Mouse (Mus musculus) CH12.LX (cell line): ENCODE measurements at regions not wholly inside any gene's neighbourhood (a gene's known extent, or its start where the extent isn't known, plus 50 kb on each side); places are given as distances from the start of the nearest gene placed in this dataset.

Experiments
- DNase-seq: peaks from one replicate; pipeline ENCODE4 v3.0.0-alpha.2; 2013; ENCODE audit errors: extremely low read depth
- H3K27ac ChIP-seq: 2 replicates; pipeline ENCODE4 v1.5.1; 2012; ENCODE audit warnings: low read depth, mild to moderate bottlenecking, control low read depth, moderate library complexity; ENCODE audit not compliant: insufficient read depth
- H3K27me3 ChIP-seq: replicated peaks from 2 replicates; pipeline ENCODE3; 2012; ENCODE audit warnings: inconsistent platforms
- H3K36me3 ChIP-seq, 2 experiments: replicated peaks in 1 of 2; 2 replicates each; pipeline versions ENCODE3 to v1.6.1; 2012; ENCODE audit warnings: inconsistent platforms in 1 of 2, low read length in 1 of 2, mild to moderate bottlenecking in 1 of 2, mixed read lengths in 1 of 2, moderate library complexity in 1 of 2; ENCODE audit not compliant: control insufficient read depth in 1 of 2, insufficient read depth in 1 of 2
- H3K4me1 ChIP-seq, 2 experiments: 2 replicates each; pipeline ENCODE4 v1.6.1; 2012; ENCODE audit warnings: inconsistent platforms in 1 of 2, moderate library complexity in 1 of 2; ENCODE audit not compliant: insufficient read depth in 2 of 2, control insufficient read depth in 1 of 2
- H3K4me2 ChIP-seq: 2 replicates; pipeline ENCODE4 v1.6.1; 2012; ENCODE audit warnings: low read depth, mild to moderate bottlenecking, control low read depth; ENCODE audit not compliant: poor library complexity, insufficient read depth, severe bottlenecking
- H3K4me3 ChIP-seq, 3 experiments: fragments of 150-350 bp in 1 of 3; sonication (generic) in 1 of 3; replicated peaks in 1 of 3; 2 replicates each; pipeline versions ENCODE3 to v1.5.1; 2011 to 2012; ENCODE audit warnings: low read depth in 2 of 3, low read length in 2 of 3, mild to moderate bottlenecking in 2 of 3, moderate library complexity in 2 of 3, control low read depth in 1 of 3, improper control_type of control experiment in 1 of 3, inconsistent platforms in 1 of 3, mixed read lengths in 1 of 3; ENCODE audit not compliant: poor library complexity in 1 of 3
- H3K79me2 ChIP-seq: replicated peaks from 2 replicates; pipeline ENCODE4 v1.6.1; 2012; ENCODE audit warnings: mild to moderate bottlenecking, moderate library complexity; ENCODE audit not compliant: control insufficient read depth, poor library complexity, insufficient read depth, severe bottlenecking; ENCODE audit errors: extremely low read depth
- H3K9ac ChIP-seq: 2 replicates; pipeline ENCODE4 v1.6.1; 2012; ENCODE audit warnings: low read depth, mild to moderate bottlenecking, control low read depth, moderate library complexity; ENCODE audit not compliant: insufficient read depth
- H3K9me3 ChIP-seq: replicated peaks from 2 replicates; pipeline ENCODE3; 2012; ENCODE audit warnings: low read length, inconsistent platforms, mixed read lengths
- BHLHE40 ChIP-seq: IDR thresholded peaks from 2 replicates; pipeline ENCODE4 v1.6.1; 2011; ENCODE audit warnings: mild to moderate bottlenecking, low read depth, low read length, improper control_type of control experiment
- CHD1 ChIP-seq: IDR thresholded peaks from 2 replicates; pipeline ENCODE4 v1.6.1; 2012; ENCODE audit warnings: low read depth, low read length, improper control_type of control experiment, inconsistent platforms
- CHD2 ChIP-seq: IDR thresholded peaks from 2 replicates; pipeline ENCODE4 v1.6.1; 2011; ENCODE audit warnings: low read length, improper control_type of control experiment
- E2F4 ChIP-seq: IDR thresholded peaks from 2 replicates; pipeline ENCODE4 v1.6.1; 2011; ENCODE audit warnings: low read depth, low read length, improper control_type of control experiment; ENCODE audit not compliant: insufficient replicate concordance
- ELF1 ChIP-seq: IDR thresholded peaks from 2 replicates; pipeline ENCODE4 v1.6.1; 2014; ENCODE audit warnings: low read depth, mild to moderate bottlenecking, inconsistent platforms, low read length, improper control_type of control experiment
- GABPA ChIP-seq: IDR thresholded peaks from 2 replicates; pipeline ENCODE4 v1.6.1; 2012; ENCODE audit warnings: low read depth, low read length, improper control_type of control experiment, inconsistent platforms; ENCODE audit not compliant: insufficient replicate concordance
- HCFC1 ChIP-seq: IDR thresholded peaks from 2 replicates; pipeline ENCODE4 v1.6.1; 2012; ENCODE audit warnings: low read depth, mild to moderate bottlenecking, inconsistent platforms, low read length, improper control_type of control experiment
- IRF4 ChIP-seq: IDR thresholded peaks from 2 replicates; pipeline ENCODE4 v1.6.1; 2014; ENCODE audit warnings: low read depth, mild to moderate bottlenecking, inconsistent platforms, low read length, improper control_type of control experiment
- MAFK ChIP-seq: IDR thresholded peaks from 2 replicates; pipeline ENCODE4 v1.6.1; 2011; ENCODE audit warnings: low read length, improper control_type of control experiment; ENCODE audit not compliant: insufficient replicate concordance
- MAZ ChIP-seq: IDR thresholded peaks from 2 replicates; pipeline ENCODE4 v1.6.1; 2012; ENCODE audit warnings: low read depth, mild to moderate bottlenecking, inconsistent platforms, low read length, improper control_type of control experiment, moderate library complexity
- MEF2A ChIP-seq: IDR thresholded peaks from 2 replicates; pipeline ENCODE4 v1.6.1; 2014; ENCODE audit warnings: low read depth, mild to moderate bottlenecking, inconsistent platforms, low read length, improper control_type of control experiment, borderline replicate concordance
- MXI1 ChIP-seq: IDR thresholded peaks from 2 replicates; pipeline ENCODE4 v1.6.1; 2011; ENCODE audit warnings: mild to moderate bottlenecking, low read depth, low read length, improper control_type of control experiment
- MYC ChIP-seq: IDR thresholded peaks from 2 replicates; pipeline ENCODE4 v1.6.1; 2011; ENCODE audit warnings: low read depth, mild to moderate bottlenecking, improper control_type of control experiment, low read length
- NELFE ChIP-seq: IDR thresholded peaks from 2 replicates; pipeline ENCODE4 v1.6.1; 2011; ENCODE audit warnings: low read depth, low read length, improper control_type of control experiment
- PAX5 ChIP-seq: IDR thresholded peaks from 2 replicates; pipeline ENCODE4 v1.6.1; 2012; ENCODE audit warnings: low read length, inconsistent platforms, mixed read lengths
- POLR2A ChIP-seq: IDR thresholded peaks from 2 replicates; pipeline ENCODE4 v1.6.1; 2011; ENCODE audit warnings: low read depth, mild to moderate bottlenecking, improper control_type of control experiment, low read length
- RCOR1 ChIP-seq: conservative IDR thresholded peaks from 2 replicates; pipeline ENCODE4 v1.6.1; 2012; ENCODE audit warnings: low read depth, mild to moderate bottlenecking, inconsistent platforms, low read length, improper control_type of control experiment
- SIN3A ChIP-seq: IDR thresholded peaks from 2 replicates; pipeline ENCODE4 v1.6.1; 2012; ENCODE audit warnings: low read length, improper control_type of control experiment, inconsistent platforms
- UBTF ChIP-seq: IDR thresholded peaks from 2 replicates; pipeline ENCODE4 v1.6.1; 2012; ENCODE audit warnings: low read depth, mild to moderate bottlenecking, inconsistent platforms, low read length, improper control_type of control experiment, moderate library complexity
- USF1 ChIP-seq: IDR thresholded peaks from 2 replicates; pipeline ENCODE4 v1.6.1; 2014; ENCODE audit warnings: low read depth, mild to moderate bottlenecking, inconsistent platforms, low read length, improper control_type of control experiment
- USF2 ChIP-seq: conservative IDR thresholded peaks from 2 replicates; pipeline ENCODE4 v1.6.1; 2011; ENCODE audit warnings: low read depth, low read length, improper control_type of control experiment
- ZKSCAN1 ChIP-seq: IDR thresholded peaks from 2 replicates; pipeline ENCODE4 v1.6.1; 2012; ENCODE audit warnings: low read depth, inconsistent platforms, low read length, improper control_type of control experiment, borderline replicate concordance
- ZMIZ1 ChIP-seq: IDR thresholded peaks from 2 replicates; pipeline ENCODE4 v1.6.1; 2012; ENCODE audit warnings: low read depth, mild to moderate bottlenecking, inconsistent platforms, low read length, improper control_type of control experiment
- dilution Hi-C: fragments of 300-500 bp; cut with MboI; formaldehyde crosslinking; loops from 2 replicates; pipeline ENCODE4 v1.14.3; 2020; ENCODE audit warnings: low sequenced_read_pairs; ENCODE audit not compliant: extremely low pct_unique_long_range_greater_than_20kb, extremely low pct_ligation_motif_present
- in situ Hi-C: fragments of 300-500 bp; cut with MboI; formaldehyde crosslinking; loops from 3 replicates; pipeline ENCODE4 v1.14.3; 2019; ENCODE audit warnings: low sequenced_read_pairs, low pct_ligation_motif_present, low pct_unique_long_range_greater_than_20kb, mixed read lengths

- no peak for TF ChIP-seq MYC
- no peak for TF ChIP-seq PAX5
- no peak for TF ChIP-seq USF1
- no peak for TF ChIP-seq POLR2A
- no peak for TF ChIP-seq RCOR1
- TF ChIP-seq GABPA: no peak
- TF ChIP-seq ZMIZ1: no peak
- no peak for TF ChIP-seq ZKSCAN1
- TF ChIP-seq UBTF: no peak
- TF ChIP-seq CHD1: no peak
- no peak for TF ChIP-seq MAZ
- TF ChIP-seq, all 38 proteins: peak for 0
- no peak overlapping the region for H3K27ac ChIP-seq
- dilution Hi-C loops: no loop called here
- no peaks in the 10 kb centered on the region for H3K4me1 ChIP-seq
- no peaks in the 10 kb centered on the region for H3K9me3 ChIP-seq
- no peaks in the 10 kb centered on the region for H3K27me3 ChIP-seq
- no peak overlapping the region for H3K9ac ChIP-seq
- no peaks in the 10 kb centered on the region for H3K36me3 ChIP-seq
- H3K4me3 ChIP-seq: no peak overlapping the region
- no peak overlapping the region for H3K4me2 ChIP-seq
- in situ Hi-C loops: no loop called here
- DNase-seq: no peak
- no peaks in the 10 kb centered on the region for H3K79me2 ChIP-seq
These were observed 205.0 kb upstream of the Hsf2 start for GRCm38 (mm10) chr10:57281220-57281619.

GRCm38 (mm10) chr10:57282896-57283295 is 203.3 kb upstream of the Hsf2 start:
- Histone ChIP-seq H3K4me1 (no peaks in the 10 kb centered on the region), H3K9ac (no peak overlapping the region), H3K4me2 (no peak overlapping the region), H3K27me3 (no peaks in the 10 kb centered on the region), H3K79me2 (no peaks in the 10 kb centered on the region), H3K9me3 (no peaks in the 10 kb centered on the region), H3K27ac (no peak overlapping the region), H3K4me3 (no peak overlapping the region), H3K36me3 (no peaks in the 10 kb centered on the region)
- no peak for DNase-seq
- TF ChIP-seq USF2 (no peak), HCFC1 (no peak), USF1 (no peak), MYC (no peak)
- dilution Hi-C loops (no loop called here), in situ Hi-C loops (no loop called here)

GRCm38 (mm10) chr10:57291596-57291995 is 194.6 kb upstream of the Hsf2 start:
- no peaks in the 10 kb centered on the region for H3K9me3 ChIP-seq
- no peaks in the 10 kb centered on the region for H3K36me3 ChIP-seq
- no peak overlapping the region for H3K27ac ChIP-seq
- no peak overlapping the region for H3K4me2 ChIP-seq
- DNase-seq: no peak
- no peaks in the 10 kb centered on the region for H3K79me2 ChIP-seq
- no peaks in the 10 kb centered on the region for H3K27me3 ChIP-seq
- in situ Hi-C loops: no loop called here
- dilution Hi-C loops: no loop called here
- H3K9ac ChIP-seq: no peak overlapping the region
- no peak overlapping the region for H3K4me3 ChIP-seq
- H3K4me1 ChIP-seq: no peaks in the 10 kb centered on the region
- TF ChIP-seq ELF1 (no peak), MAFK (no peak), MAZ (no peak), MYC (no peak), MXI1 (no peak), MEF2A (no peak), E2F4 (no peak), SIN3A (no peak), NELFE (no peak), CHD2 (no peak), BHLHE40 (no peak), USF1 (no peak), ZKSCAN1 (no peak), IRF4 (no peak), HCFC1 (no peak), USF2 (no peak)
